Mouse (Mus musculus): ENCODE results near the gene Abcc1.

DNA sequence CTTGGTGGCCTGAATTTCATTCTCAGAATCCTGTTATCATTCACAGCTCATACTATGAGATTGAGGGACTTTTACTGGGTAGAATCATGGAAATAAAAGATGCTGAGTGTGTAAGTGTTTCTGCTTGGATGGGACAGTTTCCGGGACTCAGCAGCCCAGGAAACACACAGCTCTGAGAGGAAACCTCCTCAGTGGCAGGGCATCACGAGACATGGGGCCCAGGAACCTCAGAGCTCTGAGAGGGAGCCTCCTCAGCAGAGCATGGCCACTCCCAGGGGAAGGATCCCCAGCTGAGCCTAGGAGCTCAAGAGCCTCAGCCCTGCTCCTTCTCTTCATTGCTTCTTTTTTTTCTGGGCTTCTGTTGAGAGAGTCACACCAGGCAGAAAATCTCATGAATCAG, 107.0 kb downstream of the Abcc1 start:
- TF ChIP-seq CTCF (IDR thresholded peaks at IDR 0.05; ENCODE audit: low read depth): no peak
- no peak for TF ChIP-seq EP300 (IDR thresholded peaks at IDR 0.05; ENCODE audit: low read depth)

Measured in heart, postnatal 0 days (tissue).